Mouse (Mus musculus) MEL (cell line): ENCODE measurements at regions not wholly inside any gene's neighbourhood (a gene's known extent, or its start where the extent isn't known, plus 50 kb on each side); places are given as distances from the start of the nearest gene placed in this dataset.

ENCODE experiments used
- DNase-seq: peaks from one replicate; pipeline ENCODE4 v3.0.0; 2011; ENCODE audit warnings: low read depth, low spot score
- H3K27ac ChIP-seq: 2 replicates; pipeline ENCODE4 v1.5.1; 2012; ENCODE audit warnings: low read depth, mild to moderate bottlenecking, control low read depth, low read length, moderate library complexity; ENCODE audit not compliant: control insufficient read depth
- H3K27me3 ChIP-seq, 2 experiments: fragments of 150-350 bp in 1 of 2; sonication (generic) in 1 of 2; 2 replicates each; pipeline ENCODE4 v1.6.1; 2012; ENCODE audit warnings: low read length in 2 of 2, mild to moderate bottlenecking in 2 of 2, improper control_type of control experiment in 1 of 2, moderate library complexity in 1 of 2; ENCODE audit not compliant: insufficient read depth in 2 of 2, control insufficient read depth in 1 of 2
- H3K36me3 ChIP-seq, 2 experiments: 2 replicates each; pipeline ENCODE4 v1.6.1; 2012 to 2014; ENCODE audit warnings: low read length in 2 of 2, improper control_type of control experiment in 1 of 2, inconsistent platforms in 1 of 2, mild to moderate bottlenecking in 1 of 2; ENCODE audit not compliant: insufficient read depth in 2 of 2, control insufficient read depth in 1 of 2
- H3K4me1 ChIP-seq, 2 experiments: fragments of 150-350 bp in 1 of 2; sonication (generic) in 1 of 2; 2 replicates each; pipeline ENCODE4 v1.6.1; 2012; ENCODE audit warnings: low read length in 2 of 2, improper control_type of control experiment in 1 of 2, mild to moderate bottlenecking in 1 of 2; ENCODE audit not compliant: insufficient read depth in 2 of 2, control insufficient read depth in 1 of 2
- H3K4me3 ChIP-seq, 2 experiments: fragments of 150-350 bp in 1 of 2; sonication (generic) in 1 of 2; 2 replicates each; pipeline ENCODE4 v1.5.1; 2012; ENCODE audit warnings: low read depth in 2 of 2, low read length in 2 of 2, mild to moderate bottlenecking in 2 of 2, moderate library complexity in 2 of 2, control low read depth in 1 of 2, improper control_type of control experiment in 1 of 2; ENCODE audit not compliant: control insufficient read depth in 1 of 2, insufficient read depth in 1 of 2
- H3K79me2 ChIP-seq: 2 replicates; pipeline ENCODE4 v1.6.1; 2012; ENCODE audit warnings: mild to moderate bottlenecking, low read length, moderate library complexity; ENCODE audit not compliant: control insufficient read depth, poor library complexity, insufficient read depth
- H3K9ac ChIP-seq: 2 replicates; pipeline ENCODE4 v1.6.1; 2012; ENCODE audit warnings: low read depth, mild to moderate bottlenecking, control low read depth, low read length, moderate library complexity; ENCODE audit not compliant: control insufficient read depth, poor library complexity, severe bottlenecking
- H3K9me3 ChIP-seq: fragments of 150-350 bp; sonication (generic); replicated peaks from 2 replicates; pipeline ENCODE4 v1.6.1; 2012; ENCODE audit warnings: mild to moderate bottlenecking, low read length, improper control_type of control experiment, moderate library complexity; ENCODE audit not compliant: insufficient read depth
- CTCF ChIP-seq, 3 experiments: IDR thresholded peaks in 2 of 3; conservative IDR thresholded peaks in 1 of 3; 2 replicates each; pipeline ENCODE4 v1.5.1; 2011 to 2012; ENCODE audit warnings: low read length in 3 of 3, low read depth in 2 of 3, mild to moderate bottlenecking in 2 of 3, improper control_type of control experiment in 1 of 3, inconsistent platforms in 1 of 3, mixed read lengths in 1 of 3, moderate library complexity in 1 of 3; ENCODE audit not compliant: control insufficient read depth in 1 of 3, insufficient read depth in 1 of 3, poor library complexity in 1 of 3, severe bottlenecking in 1 of 3
- ELF1 ChIP-seq: IDR thresholded peaks from 2 replicates; pipeline ENCODE4 v1.6.1; 2014; ENCODE audit warnings: low read depth, mild to moderate bottlenecking, inconsistent platforms, low read length, improper control_type of control experiment, moderate library complexity
- EP300 ChIP-seq, 2 experiments: IDR thresholded peaks; 2 replicates each; pipeline ENCODE4 v1.6.1; 2011; ENCODE audit warnings: improper control_type of control experiment in 2 of 2, low read length in 2 of 2, low read depth in 1 of 2, mild to moderate bottlenecking in 1 of 2
- GABPA ChIP-seq: IDR thresholded peaks from 2 replicates; pipeline ENCODE4 v1.6.1; 2012; ENCODE audit warnings: low read depth, mild to moderate bottlenecking, inconsistent platforms, low read length, improper control_type of control experiment, moderate library complexity
- HCFC1 ChIP-seq: IDR thresholded peaks from 2 replicates; pipeline ENCODE4 v1.6.1; 2012; ENCODE audit warnings: low read depth, mild to moderate bottlenecking, inconsistent platforms, low read length, improper control_type of control experiment, moderate library complexity
- KAT2A ChIP-seq: conservative IDR thresholded peaks from 2 replicates; pipeline ENCODE4 v1.6.1; 2012; ENCODE audit warnings: low read depth, low read length, improper control_type of control experiment, inconsistent platforms
- MYB ChIP-seq: IDR thresholded peaks from 2 replicates; pipeline ENCODE4 v1.6.1; 2011; ENCODE audit warnings: mild to moderate bottlenecking, low read depth, low read length, improper control_type of control experiment
- MYC ChIP-seq: IDR thresholded peaks from 2 replicates; pipeline ENCODE4 v1.6.1; 2011; ENCODE audit warnings: low read depth, mild to moderate bottlenecking, low read length, improper control_type of control experiment, moderate library complexity
- NELFE ChIP-seq: IDR thresholded peaks from 2 replicates; pipeline ENCODE4 v1.6.1; 2011; ENCODE audit warnings: low read depth, low read length, improper control_type of control experiment
- POLR2AphosphoS5 ChIP-seq: IDR thresholded peaks from 2 replicates; pipeline ENCODE4 v1.6.1; 2012; ENCODE audit warnings: low read depth, borderline replicate concordance, mild to moderate bottlenecking, inconsistent platforms, low read length, moderate library complexity, mixed read lengths
- RAD21 ChIP-seq: IDR thresholded peaks from 2 replicates; pipeline ENCODE4 v1.6.1; 2011; ENCODE audit warnings: mild to moderate bottlenecking, low read depth, low read length, improper control_type of control experiment
- TAL1 ChIP-seq: IDR thresholded peaks from 2 replicates; pipeline ENCODE4 v1.6.1; 2012; ENCODE audit warnings: mild to moderate bottlenecking, inconsistent platforms, low read length, moderate library complexity, mixed read lengths
- UBTF ChIP-seq: IDR thresholded peaks from 2 replicates; pipeline ENCODE4 v1.6.1; 2012; ENCODE audit warnings: low read depth, mild to moderate bottlenecking, inconsistent platforms, low read length, improper control_type of control experiment, moderate library complexity, borderline replicate concordance; ENCODE audit not compliant: insufficient read depth
- USF1 ChIP-seq: IDR thresholded peaks from 2 replicates; pipeline ENCODE4 v1.6.1; 2014; ENCODE audit warnings: low read depth, mild to moderate bottlenecking, inconsistent platforms, low read length, improper control_type of control experiment, moderate library complexity
- ZC3H11A ChIP-seq: IDR thresholded peaks from 2 replicates; pipeline ENCODE4 v1.6.1; 2012; ENCODE audit warnings: low read depth, mild to moderate bottlenecking, inconsistent platforms, low read length, improper control_type of control experiment
- ZKSCAN1 ChIP-seq: IDR thresholded peaks from 2 replicates; pipeline ENCODE4 v1.6.1; 2012; ENCODE audit warnings: low read depth, mild to moderate bottlenecking, inconsistent platforms, low read length, improper control_type of control experiment, moderate library complexity
- ZMIZ1 ChIP-seq: IDR thresholded peaks from 2 replicates; pipeline ENCODE4 v1.6.1; 2012; ENCODE audit warnings: low read depth, mild to moderate bottlenecking, inconsistent platforms, low read length, improper control_type of control experiment, moderate library complexity
- ZNF384 ChIP-seq: IDR thresholded peaks from 2 replicates; pipeline ENCODE4 v1.6.1; 2012; ENCODE audit warnings: low read depth, mild to moderate bottlenecking, inconsistent platforms, low read length, improper control_type of control experiment

DNA sequence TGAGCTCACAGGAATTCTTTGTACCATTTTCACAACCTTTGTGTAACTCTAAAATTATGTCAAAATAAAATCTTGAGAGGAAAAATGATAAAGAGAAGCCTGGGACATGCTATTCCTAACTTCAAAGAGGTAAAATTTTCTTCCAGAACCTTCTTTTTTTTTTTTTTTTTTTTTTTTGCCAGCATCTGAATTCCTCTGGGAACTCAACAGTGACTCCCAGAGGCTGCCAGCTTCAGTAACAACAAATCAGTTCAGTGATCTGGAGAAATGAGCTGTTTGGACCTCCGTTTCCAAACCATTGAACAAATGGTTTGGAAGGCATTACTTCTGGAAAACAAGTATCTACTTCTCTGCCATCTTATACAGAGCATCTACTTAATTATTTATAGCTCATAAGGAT is 92.4 kb upstream of the Usp27x start:
- H3K79me2 ChIP-seq, result no peaks in the 10 kb centered on the region
- no peak overlapping the region for H3K9ac ChIP-seq
- no peak overlapping the region for H3K27ac ChIP-seq
- no peaks in the 10 kb centered on the region for H3K9me3 ChIP-seq
- no peak overlapping the region for H3K4me3 ChIP-seq
- H3K27me3 ChIP-seq, result peaks cover 0 to 4% of the 10 kb centered on the region in 2 experiments
- DNase-seq, result no peak
- no peak for TF ChIP-seq POLR2AphosphoS5
- TF ChIP-seq CTCF (IDR thresholded peaks at IDR 0.05 in 2 of 3, conservative IDR thresholded peaks at IDR 0.05 in 1 of 3; ENCODE audit: control insufficient read depth in 1 of 3, insufficient read depth in 1 of 3, low read depth in 2 of 3, low read length in 3 of 3, poor library complexity in 1 of 3, severe bottlenecking in 1 of 3), result no peak
- TF ChIP-seq ELF1, result no peak
- TF ChIP-seq ZNF384, result peak; percentile 44
- TF ChIP-seq ZMIZ1, result no peak
- TF ChIP-seq UBTF, result no peak
- no peaks in the 10 kb centered on the region for H3K4me1 ChIP-seq
- no peaks in the 10 kb centered on the region for H3K36me3 ChIP-seq

DNA sequence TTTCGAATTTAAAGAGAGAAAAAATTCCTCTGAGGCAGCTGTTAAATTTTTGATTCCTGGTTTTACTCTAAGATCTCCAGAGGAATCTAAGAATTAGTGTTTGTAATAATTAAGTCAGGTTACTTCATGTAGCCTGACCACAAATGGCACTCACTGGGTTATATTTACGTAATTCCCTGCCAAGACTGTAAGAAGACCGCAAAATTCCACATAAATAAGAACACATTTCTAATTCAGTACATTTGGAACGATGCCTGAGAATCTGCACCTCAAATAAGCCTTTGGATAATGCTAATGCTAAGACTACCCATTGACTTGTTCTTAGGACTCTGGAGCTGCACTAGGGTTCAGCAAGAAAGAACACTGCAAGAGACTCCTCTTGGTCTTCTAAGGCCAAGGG is 81.2 kb upstream of the Usp27x start:
- H3K4me1 ChIP-seq, result no peaks in the 10 kb centered on the region
- DNase-seq, result no peak
- no peaks in the 10 kb centered on the region for H3K36me3 ChIP-seq
- H3K79me2 ChIP-seq, result no peaks in the 10 kb centered on the region
- TF ChIP-seq GABPA, result no peak
- H3K27me3 ChIP-seq, result peaks cover 2 to 6% of the 10 kb centered on the region in 2 experiments
- no peak overlapping the region for H3K27ac ChIP-seq
- no peaks in the 10 kb centered on the region for H3K9me3 ChIP-seq
- no peak overlapping the region for H3K4me3 ChIP-seq
- no peak overlapping the region for H3K9ac ChIP-seq

- H3K9me3 ChIP-seq, result no peaks in the 10 kb centered on the region
- no peak overlapping the region for H3K27ac ChIP-seq
- H3K9ac ChIP-seq, result no peak overlapping the region
- H3K27me3 ChIP-seq, result peaks cover 9 to 15% of the 10 kb centered on the region in 2 experiments
- H3K79me2 ChIP-seq, result no peaks in the 10 kb centered on the region
- no peaks in the 10 kb centered on the region for H3K36me3 ChIP-seq
- no peak for TF ChIP-seq UBTF
- TF ChIP-seq POLR2AphosphoS5, result no peak
- no peak for TF ChIP-seq NELFE
- TF ChIP-seq KAT2A, result no peak
- TF ChIP-seq ZC3H11A, result no peak
- TF ChIP-seq RAD21, result no peak
- TF ChIP-seq EP300 (IDR thresholded peaks at IDR 0.05; ENCODE audit: low read depth in 1 of 2, low read length in 2 of 2), result no peak
- TF ChIP-seq MYB, result no peak
- TF ChIP-seq TAL1, result no peak
- no peak for TF ChIP-seq ZMIZ1
- no peak for TF ChIP-seq MYC
- no peak for TF ChIP-seq USF1
- no peak for TF ChIP-seq HCFC1
- TF ChIP-seq ZKSCAN1, result no peak
- DNase-seq, result no peak
- H3K4me1 ChIP-seq, result no peaks in the 10 kb centered on the region
- H3K4me3 ChIP-seq, result no peak overlapping the region
Measured at GRCm38 (mm10) chrX:7445035-7445434, 69.4 kb upstream of the Usp27x start.
